Mouse (Mus musculus): ENCODE data around the gene Psmd9. TPM values are rescaled to one million over a fixed set of nuclear protein-coding genes. Genes with fewer than 3 reads are reported as not detected.
A peak's percentile ranks its signal among the peaks of the same experiment; 100 is the strongest.

The Psmd9 gene
- total and polyA plus RNA-seq, 2 experiments, result 28.5 to 29.8 TPM

- Histone ChIP-seq H3K4me3 (ENCODE audit: insufficient read depth, low read depth, low read length) (no peak overlapping the region), H3K36me3 (ENCODE audit: control insufficient read depth, insufficient read depth, low read length) (peaks cover 14% of the 10 kb centered on the region; the same call in 1 of the 2 replicates), H3K4me1 (ENCODE audit: control insufficient read depth, insufficient read depth, low read length) (peaks cover 13% of the 10 kb centered on the region), H3K9ac (ENCODE audit: low read depth, low read length) (no peak overlapping the region), H3K79me2 (ENCODE audit: control insufficient read depth, insufficient read depth, low read length) (peaks cover 11% of the 10 kb centered on the region; the same call in 1 of the 2 replicates), H3K27ac (replicated peaks; ENCODE audit: insufficient read depth, low read depth, low read length) (no peak overlapping the region), H3K27me3 (ENCODE audit: control insufficient read depth, insufficient read depth, low read length) (no peaks in the 10 kb centered on the region)
- DNase-seq (ENCODE audit: extremely low read depth, low read depth, low spot score), result no peak
- TF ChIP-seq POLR2A (IDR thresholded peaks at IDR 0.05; ENCODE audit: extremely low read depth, insufficient read depth, low read length), result no peak
- no peak for TF ChIP-seq CTCF (IDR thresholded peaks at IDR 0.05; ENCODE audit: low read depth, low read length)
- WGBS, result 82% methylated on average over 2 of the region's 2 CpGs
These were observed 63.0 kb downstream of the Psmd9 start for GRCm38 (mm10) chr5:123232180-123232579.

GRCm38 (mm10) chr5:123235731-123236130, 66.5 kb downstream of the Psmd9 start:
- no peak overlapping the region for H3K27ac ChIP-seq (replicated peaks; ENCODE audit: insufficient read depth, low read depth, low read length)
- peak; percentile 64 for DNase-seq (ENCODE audit: extremely low read depth, low read depth, low spot score)
- peaks cover 2% of the 10 kb centered on the region; the same call in 1 of the 2 replicates for H3K79me2 ChIP-seq (ENCODE audit: control insufficient read depth, insufficient read depth, low read length)
- WGBS, result 85% methylated on average over 2 of the region's 2 CpGs
- TF ChIP-seq CTCF (IDR thresholded peaks at IDR 0.05; ENCODE audit: low read depth, low read length) (peak; percentile 87), POLR2A (IDR thresholded peaks at IDR 0.05; ENCODE audit: extremely low read depth, insufficient read depth, low read length) (no peak)
- H3K4me1 ChIP-seq (ENCODE audit: control insufficient read depth, insufficient read depth, low read length), result peaks cover 7% of the 10 kb centered on the region; the same call in 1 of the 2 replicates
- no peaks in the 10 kb centered on the region for H3K27me3 ChIP-seq (ENCODE audit: control insufficient read depth, insufficient read depth, low read length)
- peaks cover 33% of the 10 kb centered on the region for H3K36me3 ChIP-seq (ENCODE audit: control insufficient read depth, insufficient read depth, low read length)
- no peak overlapping the region for H3K4me3 ChIP-seq (ENCODE audit: insufficient read depth, low read depth, low read length)
- H3K9ac ChIP-seq (ENCODE audit: low read depth, low read length), result no peak overlapping the region

GRCm38 (mm10) chr5:123236426-123236825, 67.2 kb downstream of the Psmd9 start:
- Histone ChIP-seq H3K9ac (ENCODE audit: low read depth, low read length) (no peak overlapping the region), H3K4me3 (ENCODE audit: insufficient read depth, low read depth, low read length) (no peak overlapping the region), H3K27ac (replicated peaks; ENCODE audit: insufficient read depth, low read depth, low read length) (no peak overlapping the region), H3K27me3 (ENCODE audit: control insufficient read depth, insufficient read depth, low read length) (no peaks in the 10 kb centered on the region), H3K4me1 (ENCODE audit: control insufficient read depth, insufficient read depth, low read length) (peaks cover 7% of the 10 kb centered on the region; the same call in 1 of the 2 replicates), H3K36me3 (ENCODE audit: control insufficient read depth, insufficient read depth, low read length) (peaks cover 39% of the 10 kb centered on the region), H3K79me2 (ENCODE audit: control insufficient read depth, insufficient read depth, low read length) (peaks cover 2% of the 10 kb centered on the region; the same call in 1 of the 2 replicates)
- TF ChIP-seq POLR2A (IDR thresholded peaks at IDR 0.05; ENCODE audit: extremely low read depth, insufficient read depth, low read length), result no peak
- TF ChIP-seq CTCF (IDR thresholded peaks at IDR 0.05; ENCODE audit: low read depth, low read length), result no peak
- 92% methylated on average over 9 of the region's 9 CpGs for WGBS
- DNase-seq (ENCODE audit: extremely low read depth, low read depth, low spot score), result no peak

DNA sequence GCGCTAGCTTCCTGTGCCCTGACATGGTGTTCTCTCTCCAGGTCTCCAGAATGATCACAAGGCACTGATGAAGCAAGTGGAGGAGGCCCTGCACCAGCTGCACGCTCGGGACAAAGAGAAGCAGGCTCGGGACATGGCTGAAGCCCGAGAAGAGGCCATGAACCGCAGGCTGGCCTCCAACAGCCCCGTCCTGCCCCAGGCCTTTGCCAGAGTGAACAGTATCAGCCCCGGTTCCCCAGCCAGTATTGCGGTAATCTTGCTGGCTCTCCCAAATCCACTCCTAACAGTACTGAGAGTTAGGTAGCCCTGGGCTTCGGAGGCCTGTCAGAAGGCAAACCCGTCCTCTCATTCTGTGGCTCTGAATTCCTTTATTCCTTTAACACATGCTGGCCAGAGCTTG, 70.3 kb downstream of the Psmd9 start:
- H3K4me3 ChIP-seq (ENCODE audit: insufficient read depth, low read depth, low read length), result no peak overlapping the region
- WGBS, result 94% methylated on average over 11 of the region's 11 CpGs
- TF ChIP-seq CTCF (IDR thresholded peaks at IDR 0.05; ENCODE audit: low read depth, low read length), result no peak
- TF ChIP-seq POLR2A (IDR thresholded peaks at IDR 0.05; ENCODE audit: extremely low read depth, insufficient read depth, low read length), result no peak
- no peaks in the 10 kb centered on the region for H3K27me3 ChIP-seq (ENCODE audit: control insufficient read depth, insufficient read depth, low read length)
- H3K36me3 ChIP-seq (ENCODE audit: control insufficient read depth, insufficient read depth, low read length), result peaks cover 52% of the 10 kb centered on the region
- DNase-seq (ENCODE audit: extremely low read depth, low read depth, low spot score), result peak; percentile 62
- H3K9ac ChIP-seq (ENCODE audit: low read depth, low read length), result no peak overlapping the region
- H3K27ac ChIP-seq (replicated peaks; ENCODE audit: insufficient read depth, low read depth, low read length), result no peak overlapping the region
- no peaks in the 10 kb centered on the region for H3K4me1 ChIP-seq (ENCODE audit: control insufficient read depth, insufficient read depth, low read length)
- H3K79me2 ChIP-seq (ENCODE audit: control insufficient read depth, insufficient read depth, low read length), result peaks cover 2% of the 10 kb centered on the region; the same call in 1 of the 2 replicates

- peaks cover 28% of the 10 kb centered on the region for H3K36me3 ChIP-seq (ENCODE audit: control insufficient read depth, insufficient read depth, low read length)
- no peak overlapping the region for H3K27ac ChIP-seq (replicated peaks; ENCODE audit: insufficient read depth, low read depth, low read length)
- no peaks in the 10 kb centered on the region for H3K4me1 ChIP-seq (ENCODE audit: control insufficient read depth, insufficient read depth, low read length)
- H3K4me3 ChIP-seq (ENCODE audit: insufficient read depth, low read depth, low read length), result no peak overlapping the region
- WGBS, result 63% methylated on average over 4 of the region's 4 CpGs
- no peaks in the 10 kb centered on the region for H3K27me3 ChIP-seq (ENCODE audit: control insufficient read depth, insufficient read depth, low read length)
- peak; percentile 76 for TF ChIP-seq CTCF (IDR thresholded peaks at IDR 0.05; ENCODE audit: low read depth, low read length)
- TF ChIP-seq POLR2A (IDR thresholded peaks at IDR 0.05; ENCODE audit: extremely low read depth, insufficient read depth, low read length), result no peak
- no peak for DNase-seq (ENCODE audit: extremely low read depth, low read depth, low spot score)
- no peaks in the 10 kb centered on the region for H3K79me2 ChIP-seq (ENCODE audit: control insufficient read depth, insufficient read depth, low read length)
- no peak overlapping the region for H3K9ac ChIP-seq (ENCODE audit: low read depth, low read length)
These were observed 76.3 kb downstream of the Psmd9 start for GRCm38 (mm10) chr5:123245518-123245917.

GRCm38 (mm10) chr5:123251390-123251789, 82.2 kb downstream of the Psmd9 start:
- Histone ChIP-seq H3K4me3 (ENCODE audit: insufficient read depth, low read depth, low read length) (no peak overlapping the region), H3K79me2 (ENCODE audit: control insufficient read depth, insufficient read depth, low read length) (no peaks in the 10 kb centered on the region), H3K9ac (ENCODE audit: low read depth, low read length) (no peak overlapping the region), H3K27me3 (ENCODE audit: control insufficient read depth, insufficient read depth, low read length) (no peaks in the 10 kb centered on the region), H3K36me3 (ENCODE audit: control insufficient read depth, insufficient read depth, low read length) (peaks cover 8% of the 10 kb centered on the region; the same call in 1 of the 2 replicates), H3K27ac (replicated peaks; ENCODE audit: insufficient read depth, low read depth, low read length) (no peak overlapping the region), H3K4me1 (ENCODE audit: control insufficient read depth, insufficient read depth, low read length) (no peaks in the 10 kb centered on the region)
- 72% methylated on average over 8 of the region's 8 CpGs for WGBS
- no peak for DNase-seq (ENCODE audit: extremely low read depth, low read depth, low spot score)
- no peak for TF ChIP-seq POLR2A (IDR thresholded peaks at IDR 0.05; ENCODE audit: extremely low read depth, insufficient read depth, low read length)
- TF ChIP-seq CTCF (IDR thresholded peaks at IDR 0.05; ENCODE audit: low read depth, low read length), result no peak

All from liver, adult 2 months (tissue).